Mouse (Mus musculus) ES-Bruce4 (cell line): ENCODE data around the gene Grk6.

Experiments
- CTCF ChIP-seq: IDR thresholded peaks from one replicate; pipeline ENCODE4 v1.8.1; 2011; ENCODE audit warnings: low read depth, low read length
- EP300 ChIP-seq: IDR thresholded peaks from 2 replicates; pipeline ENCODE4 v1.6.1; 2011; ENCODE audit warnings: low read depth, low read length; ENCODE audit not compliant: insufficient read depth

DNA sequence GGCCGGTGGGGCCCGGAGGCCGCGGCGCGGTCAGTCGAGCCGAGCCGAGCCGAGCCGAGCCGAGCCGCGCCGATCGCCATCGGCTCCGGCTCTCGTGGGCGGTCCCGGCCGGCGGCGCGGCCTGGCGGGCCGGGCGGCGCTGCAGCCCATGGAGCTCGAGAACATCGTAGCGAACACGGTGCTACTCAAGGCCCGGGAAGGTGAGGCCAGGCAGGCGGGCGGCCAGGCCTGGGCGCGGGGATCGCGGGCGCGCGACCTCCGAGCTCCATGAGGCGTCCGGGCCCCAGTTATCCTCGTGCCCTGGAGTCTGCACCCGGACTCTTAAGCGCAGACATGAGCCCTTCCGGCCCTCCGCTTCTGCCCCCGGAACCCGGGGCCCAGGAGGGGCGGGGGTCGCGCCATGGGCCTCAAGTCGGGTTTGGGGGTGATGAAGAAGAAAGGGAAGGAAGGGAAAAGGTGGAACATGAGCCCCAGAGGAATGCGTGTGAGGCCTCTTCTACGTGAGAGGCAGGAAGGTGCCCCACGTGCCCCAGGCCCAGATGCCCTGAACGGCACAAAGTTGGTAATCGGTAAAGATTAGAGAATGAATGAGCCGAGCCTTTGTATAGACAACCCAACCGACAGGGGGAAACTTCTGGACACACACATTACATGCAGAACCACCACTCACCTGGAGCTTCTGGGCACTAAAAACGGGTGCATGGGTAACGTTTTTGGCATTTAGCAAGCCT is 654 bp downstream of the Grk6 start:
- no peak for TF ChIP-seq CTCF
- TF ChIP-seq EP300, result no peak
